Mouse (Mus musculus) liver, adult 2 months (tissue): ENCODE results near the gene Mib2.

Source experiments
- CTCF ChIP-seq: fragments of 200-500 bp; IDR thresholded peaks from 2 replicates; pipeline ENCODE4 v1.5.1; 2011; ENCODE audit warnings: low read depth, low read length, control low read depth
- POLR2A ChIP-seq: fragments of 200-500 bp; IDR thresholded peaks from 2 replicates; pipeline ENCODE4 v1.6.1; 2011; ENCODE audit warnings: low read length, control low read depth; ENCODE audit not compliant: insufficient read depth; ENCODE audit errors: extremely low read depth

GRCm38 (mm10) chr4:155708582-155708981, 39.6 kb upstream of the Mib2 start:
- no peak for TF ChIP-seq CTCF
- TF ChIP-seq POLR2A, result no peak
